Mouse (Mus musculus): Measurements from ENCODE around the gene Cgnl1.
A peak's percentile ranks its signal among the peaks of the same experiment; 100 is the strongest.

- TF ChIP-seq CTCF (IDR thresholded peaks at IDR 0.05; ENCODE audit: borderline replicate concordance, insufficient read depth, low read length), result peak; percentile 53; the same call in 1 of the 2 replicates
- no peak for TF ChIP-seq POLR2A (IDR thresholded peaks at IDR 0.05; ENCODE audit: low read depth, low read length)
Measured at GRCm38 (mm10) chr9:71623871-71624569, 147.4 kb downstream of the Cgnl1 start.

All from embryonic fibroblast, embryonic 13.5 days (primary cell).